Mouse (Mus musculus) forebrain, embryonic 16.5 days (tissue): ENCODE data around the gene Casq2. TPM values are rescaled to one million over a fixed set of nuclear protein-coding genes. Genes with fewer than 3 reads are reported as not detected.
"Not testable (repeated sequence)": the region's sequence is repeated elsewhere in the genome, so short reads cannot be mapped to it uniquely, and the experiment has no call there.

Experiments
- ATAC-seq: fragments of 200-750 bp; cut with Nextera tagmentation; 2 replicates; pipeline ENCODE4 v1.8.0; 2017; ENCODE audit warnings: mild to moderate bottlenecking, moderate library complexity
- H3K27ac ChIP-seq: fragments of 300-500 bp; sonication (generic); 2 replicates; pipeline ENCODE4 v1.5.1; 2014; ENCODE audit warnings: low read length, control low read depth
- H3K27me3 ChIP-seq: fragments of 300-500 bp; sonication (generic); replicated peaks from 2 replicates; pipeline ENCODE4 v1.6.1; 2014; ENCODE audit warnings: low read length; ENCODE audit not compliant: control insufficient read depth, insufficient read depth
- H3K36me3 ChIP-seq: fragments of 300-500 bp; sonication (generic); 2 replicates; pipeline ENCODE4 v1.6.1; 2014; ENCODE audit not compliant: control insufficient read depth, insufficient read depth
- H3K4me1 ChIP-seq: fragments of 300-500 bp; sonication (generic); replicated peaks from 2 replicates; pipeline ENCODE4 v1.6.1; 2014; ENCODE audit warnings: low read length; ENCODE audit not compliant: control insufficient read depth, insufficient read depth
- H3K4me2 ChIP-seq: fragments of 300-500 bp; sonication (generic); 2 replicates; pipeline ENCODE4 v1.6.1; 2014; ENCODE audit warnings: mild to moderate bottlenecking, low read length, control low read depth
- H3K4me3 ChIP-seq: fragments of 300-500 bp; sonication (generic); replicated peaks from 2 replicates; pipeline ENCODE4 v1.5.1; 2014; ENCODE audit warnings: mild to moderate bottlenecking, low read length, control low read depth
- H3K9ac ChIP-seq: fragments of 300-500 bp; sonication (generic); replicated peaks from 2 replicates; pipeline ENCODE4 v1.6.1; 2014; ENCODE audit warnings: low read depth, low read length, control low read depth
- H3K9me3 ChIP-seq: fragments of 300-500 bp; sonication (generic); 2 replicates; pipeline ENCODE4 v1.6.1; 2016; ENCODE audit warnings: low read length; ENCODE audit not compliant: control insufficient read depth
- WGBS: fragments of 180-500 bp; shearing (Covaris S2); extraction: QIAGEN DNeasy Blood & Tissue Kit; methylation state at CpG from one replicate; pipeline ENCODE4 v1.1.7; 2014; 5-methylcytosine and 5-hydroxymethylcytosine counted together
- polyA plus RNA-seq: library from polyadenylated mRNA; unstranded; fragments of >200 nt; fragmentation: Nextera tagmentation; extraction: Ambion mirVana; gene quantifications from 2 replicates; pipeline ENCODE4 v1.2.1, GENCODE M21; 2015

Gene Casq2
- polyA plus RNA-seq, 1 experiment from 2014 or later, result 0.33 TPM

DNA sequence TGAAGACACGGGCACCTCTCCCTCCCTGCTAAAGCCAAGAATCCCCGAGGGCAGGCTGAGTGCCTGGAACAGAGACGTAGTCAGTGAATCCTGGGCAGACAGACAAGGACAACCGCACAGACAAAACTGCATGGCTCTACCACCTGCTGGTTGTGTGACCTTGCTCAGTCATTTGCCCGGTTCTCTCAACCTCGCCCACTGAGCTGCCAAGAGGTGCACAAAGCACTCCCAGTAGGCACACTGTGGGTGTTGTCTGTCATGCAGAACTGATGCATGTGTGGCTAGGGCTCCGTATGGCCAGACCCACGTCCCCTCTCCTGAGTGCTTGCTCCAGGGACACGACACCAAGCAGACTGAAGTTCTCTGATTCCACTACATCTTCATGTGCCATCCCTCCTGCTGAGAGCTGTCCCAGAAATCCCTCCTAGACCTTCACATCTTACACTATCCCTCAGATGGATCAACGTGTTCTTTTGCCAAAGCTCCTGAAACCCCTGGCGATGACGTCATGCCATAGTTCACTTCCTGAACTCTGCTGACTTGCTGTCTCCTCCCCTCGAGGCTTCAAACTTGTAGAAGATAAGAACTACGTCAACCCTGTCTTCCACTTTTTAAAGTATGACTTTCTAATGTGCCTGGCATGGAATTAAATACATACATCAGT is 72.7 kb downstream of the Casq2 start:
- 73% methylated on average over 14 of the region's 14 CpGs for WGBS
- H3K4me2 ChIP-seq, result no peak overlapping the region
- H3K9me3 ChIP-seq, result no peaks in the 10 kb centered on the region
- no peak overlapping the region for H3K9ac ChIP-seq
- 0 out of 2 replicates have a peak, but pooled peaks cover 4% of the 10 kb centered on the region for H3K4me1 ChIP-seq
- no peaks in the 10 kb centered on the region for H3K27me3 ChIP-seq
- H3K4me3 ChIP-seq, result no peak overlapping the region
- ATAC-seq, result no peak
- H3K27ac ChIP-seq, result no peak overlapping the region
- H3K36me3 ChIP-seq, result no peaks in the 10 kb centered on the region

DNA sequence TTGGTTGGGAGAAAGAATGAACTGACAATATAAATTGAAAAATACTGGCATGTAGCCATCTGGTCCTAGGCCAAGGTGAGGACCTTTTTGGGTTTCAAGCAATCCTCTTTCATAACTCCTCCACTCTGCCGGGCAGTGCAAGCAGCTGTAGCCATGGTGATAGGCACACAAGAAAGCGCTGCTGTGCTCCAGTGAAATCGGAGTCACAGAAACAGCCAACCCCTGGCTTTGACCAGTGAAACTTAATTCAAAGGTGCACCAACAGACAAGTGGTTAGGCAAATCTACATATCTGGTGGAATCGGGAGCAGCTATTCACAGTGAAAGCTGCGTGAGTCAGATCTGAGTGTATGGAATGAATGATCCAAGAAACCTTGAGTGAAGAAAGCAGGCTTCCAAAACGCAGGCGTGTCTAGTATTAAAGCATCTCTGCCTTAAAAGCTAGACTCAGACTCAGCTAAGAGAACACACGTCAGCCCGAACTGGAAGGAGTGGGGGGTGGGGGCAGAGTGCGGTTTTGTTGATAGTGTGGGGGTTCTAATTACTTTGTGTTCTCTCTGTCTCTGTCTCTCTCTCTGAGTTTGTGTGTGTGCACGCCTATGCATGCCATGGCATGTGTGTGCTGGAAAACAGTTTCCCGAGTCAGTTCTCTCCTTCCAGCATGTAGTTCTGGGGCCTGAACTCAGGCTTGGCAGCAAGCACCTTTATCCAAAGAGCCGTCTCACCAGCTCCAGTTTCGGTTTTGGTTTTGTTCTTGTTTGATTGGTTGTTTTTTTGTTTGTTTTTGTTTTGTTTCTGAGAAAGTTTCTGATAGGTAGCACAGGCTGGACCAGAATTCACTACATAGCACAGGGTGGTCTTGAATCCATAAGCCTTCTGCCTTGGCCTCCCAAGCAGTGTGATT is 73.5 kb downstream of the Casq2 start:
- H3K27ac ChIP-seq, result no peak overlapping the region

GRCm38 (mm10) chr3:102163861-102164260 is 77.6 kb downstream of the Casq2 start:
- not testable (repeated sequence) for H3K27me3 ChIP-seq, H3K9me3 ChIP-seq, ATAC-seq, H3K4me2 ChIP-seq, H3K4me3 ChIP-seq, H3K27ac ChIP-seq, H3K36me3 ChIP-seq, H3K9ac ChIP-seq
- 58% methylated on average over 1 of the region's 1 CpGs for WGBS
- H3K4me1 ChIP-seq, result peaks cover 16% of the 10 kb centered on the region

More for the DNA sequence above, 73.5 kb downstream of the Casq2 start:
- H3K36me3 ChIP-seq, result no peaks in the 10 kb centered on the region
- 45% methylated on average over 14 of the region's 14 CpGs for WGBS
- H3K4me2 ChIP-seq, result no peak overlapping the region
- H3K4me1 ChIP-seq, result 0 out of 2 replicates have a peak, but pooled peaks cover 4% of the 10 kb centered on the region
- H3K9me3 ChIP-seq, result no peaks in the 10 kb centered on the region
- H3K9ac ChIP-seq, result no peak overlapping the region
- H3K27me3 ChIP-seq, result no peaks in the 10 kb centered on the region
- H3K4me3 ChIP-seq, result no peak overlapping the region
- ATAC-seq, result peak; percentile 66

GRCm38 (mm10) chr3:102164911-102165310 is 78.7 kb downstream of the Casq2 start:
- no peak for ATAC-seq
- Histone ChIP-seq H3K36me3 (no peaks in the 10 kb centered on the region), H3K27me3 (no peaks in the 10 kb centered on the region), H3K4me2 (no peak overlapping the region), H3K9ac (no peak overlapping the region), H3K27ac (no peak overlapping the region), H3K4me3 (no peak overlapping the region), H3K9me3 (no peaks in the 10 kb centered on the region), H3K4me1 (peaks cover 23% of the 10 kb centered on the region)
- WGBS, result 73% methylated on average over 4 of the region's 4 CpGs

DNA sequence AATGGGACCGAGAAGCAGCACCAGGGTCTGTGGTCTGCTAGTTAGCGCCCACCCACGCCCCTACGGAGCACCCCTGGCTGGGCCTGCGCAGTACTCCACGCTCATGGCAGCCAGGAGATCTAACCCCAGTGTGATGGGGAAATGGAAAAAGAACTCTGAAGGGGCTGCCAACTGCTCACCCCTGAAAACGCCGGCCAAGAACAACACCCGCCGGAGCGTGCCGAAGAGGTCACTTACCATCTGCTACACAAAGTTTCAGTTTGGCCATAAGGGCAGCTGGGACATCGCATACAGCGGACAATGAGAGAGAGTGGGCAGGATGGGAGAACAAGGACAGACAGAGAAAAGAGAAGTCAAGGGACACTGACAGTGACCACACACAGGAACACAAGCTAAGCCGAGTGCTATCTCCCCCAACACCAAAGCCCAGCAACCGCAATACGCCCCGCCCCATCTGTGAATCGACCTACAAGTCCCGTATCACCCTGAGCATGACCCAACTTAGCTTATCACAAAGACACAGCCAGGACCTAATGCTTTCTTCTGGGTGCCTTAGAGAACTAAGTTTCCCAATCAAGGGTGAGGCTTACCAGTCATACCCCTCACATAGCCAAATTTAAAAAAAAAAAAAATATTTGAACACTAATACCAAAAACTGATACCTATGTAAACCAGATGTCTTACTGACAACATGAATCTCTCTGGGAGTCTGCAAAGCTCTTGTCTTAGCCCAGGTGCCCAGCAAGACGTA is 79.5 kb downstream of the Casq2 start:
- H3K4me2 ChIP-seq, result no peak overlapping the region
- H3K36me3 ChIP-seq, result no peaks in the 10 kb centered on the region
- H3K4me3 ChIP-seq, result no peak overlapping the region
- no peaks in the 10 kb centered on the region for H3K9me3 ChIP-seq
- H3K4me1 ChIP-seq, result peaks cover 24% of the 10 kb centered on the region
- H3K27ac ChIP-seq, result no peak overlapping the region
- H3K27me3 ChIP-seq, result no peaks in the 10 kb centered on the region
- 88% methylated on average over 21 of the region's 21 CpGs for WGBS
- ATAC-seq, result no peak
- no peak overlapping the region for H3K9ac ChIP-seq

DNA sequence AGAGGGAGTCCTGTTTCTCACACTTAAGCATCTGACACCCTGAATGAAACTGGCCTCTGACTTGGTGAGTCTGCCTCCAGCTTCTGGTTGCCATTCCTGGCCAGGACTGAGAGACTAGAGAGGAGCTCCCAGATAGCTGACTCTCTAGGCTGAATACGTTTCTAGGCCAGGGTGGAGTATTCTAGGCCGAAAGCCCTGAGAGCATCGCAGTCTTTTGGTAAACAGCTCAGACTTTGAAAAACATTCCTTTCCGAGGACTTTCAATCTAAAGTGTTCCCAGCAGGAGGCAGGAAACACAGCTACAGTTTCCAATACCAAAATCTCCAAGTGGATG is 80.0 kb downstream of the Casq2 start:
- Histone ChIP-seq H3K4me1 (peaks cover 24% of the 10 kb centered on the region), H3K27ac (no peak overlapping the region), H3K9me3 (no peaks in the 10 kb centered on the region), H3K9ac (no peak overlapping the region), H3K4me2 (no peak overlapping the region), H3K4me3 (no peak overlapping the region), H3K27me3 (no peaks in the 10 kb centered on the region), H3K36me3 (no peaks in the 10 kb centered on the region)
- ATAC-seq, result no peak
- WGBS, result 57% methylated on average over 4 of the region's 4 CpGs

- no peak overlapping the region for H3K27ac ChIP-seq
- peaks cover 24% of the 10 kb centered on the region for H3K4me1 ChIP-seq
- H3K27me3 ChIP-seq, result no peaks in the 10 kb centered on the region
- 80% methylated on average over 8 of the region's 8 CpGs for WGBS
- H3K4me2 ChIP-seq, result no peak overlapping the region
- H3K36me3 ChIP-seq, result no peaks in the 10 kb centered on the region
- ATAC-seq, result no peak
- no peak overlapping the region for H3K4me3 ChIP-seq
- no peak overlapping the region for H3K9ac ChIP-seq
- no peaks in the 10 kb centered on the region for H3K9me3 ChIP-seq
Measured at GRCm38 (mm10) chr3:102166794-102167193, 80.6 kb downstream of the Casq2 start.

GRCm38 (mm10) chr3:102167555-102168210 is 81.5 kb downstream of the Casq2 start:
- ATAC-seq, result no peak
- H3K9ac ChIP-seq, result 0 out of 2 replicates have a peak overlapping the region, but pooled peaks have one; percentile 17
- H3K4me1 ChIP-seq, result peaks cover 24% of the 10 kb centered on the region
- H3K4me2 ChIP-seq, result no peak overlapping the region; the same call in 1 of the 2 replicates
- H3K27ac ChIP-seq, result no peak overlapping the region
- no peaks in the 10 kb centered on the region for H3K27me3 ChIP-seq
- 12% methylated on average over 10 of the region's 10 CpGs for WGBS
- H3K4me3 ChIP-seq, result no peak overlapping the region
- H3K9me3 ChIP-seq, result no peaks in the 10 kb centered on the region
- H3K36me3 ChIP-seq, result no peaks in the 10 kb centered on the region
